Mouse (Mus musculus) adrenal gland, adult 2 months (tissue): ENCODE measurements around the gene Rpp14. TPM values are rescaled to one million over a fixed set of nuclear protein-coding genes. Genes with fewer than 3 reads are reported as not detected.
A peak's percentile ranks its signal among the peaks of the same experiment; 100 is the strongest.

Experiments
- DNase-seq: peaks from one replicate; pipeline ENCODE4 v3.0.0; 2021
- long read RNA-seq: library from polyadenylated mRNA; stranded (forward); transcript quantifications from one replicate; pipeline ENCODE4 v2.0.0, GENCODE M21; 2021
- polyA plus RNA-seq: library from polyadenylated mRNA; depleted of rRNA; stranded (reverse); fragments of >200 nt; gene quantifications from 2 replicates; pipeline ENCODE4 v1.2.3, GENCODE M21; 2012; rRNA removed
- total RNA-seq, 2 experiments: library from RNA; stranded (reverse); gene quantifications; 2 replicates each; pipeline ENCODE4 v1.2.3; 2021

Rpp14 gene
- total RNA-seq: 10 to 100 TPM; 38.8 to 39.0 TPM
- polyA plus RNA-seq: 4.3 and 6.4 TPM in 2 replicates
- long read RNA-seq, transcript Rpp14-201 (6 exons, 2,401 nt): major isoform, 36 of 42 reads
- long read RNA-seq, partial matches to known transcripts: 1 of 42 reads
- long read RNA-seq, other reads (novel, unspliced or antisense): 5 of 42 reads

- peak; percentile 95 for DNase-seq
Measured at GRCm38 (mm10) chr14:8080165-8080679, at the start of gene Rpp14. Gene Rpp14 (plus strand): TSS chr14:8080367.

- peak; percentile 75 for DNase-seq
Measured at GRCm38 (mm10) chr14:8030535-8030934, 49.6 kb upstream of the Rpp14 start.

- DNase-seq: peak; percentile 88
Measured at GRCm38 (mm10) chr14:8032087-8032944, 47.9 kb upstream of the Rpp14 start.

GRCm38 (mm10) chr14:8034561-8034960, 45.6 kb upstream of the Rpp14 start:
- DNase-seq: no peak

GRCm38 (mm10) chr14:8035951-8036350, 44.2 kb upstream of the Rpp14 start:
- DNase-seq: no peak

GRCm38 (mm10) chr14:8036406-8036805, 43.8 kb upstream of the Rpp14 start:
- DNase-seq: no peak

GRCm38 (mm10) chr14:8038150-8038549, 42.0 kb upstream of the Rpp14 start:
- DNase-seq: no peak

GRCm38 (mm10) chr14:8038791-8039448, 41.2 kb upstream of the Rpp14 start:
- DNase-seq: peak; percentile 92

- no peak for DNase-seq
Measured at GRCm38 (mm10) chr14:8040179-8040578, 40.0 kb upstream of the Rpp14 start.

GRCm38 (mm10) chr14:8040911-8041678, 39.1 kb upstream of the Rpp14 start:
- peak; percentile 26 for DNase-seq

- no peak for DNase-seq
Measured at GRCm38 (mm10) chr14:8042120-8042519, 38.0 kb upstream of the Rpp14 start.

GRCm38 (mm10) chr14:8042577-8042976, 37.6 kb upstream of the Rpp14 start:
- DNase-seq: no peak

GRCm38 (mm10) chr14:8044330-8044729, 35.8 kb upstream of the Rpp14 start:
- no peak for DNase-seq

- no peak for DNase-seq
Measured at GRCm38 (mm10) chr14:8044786-8045185, 35.4 kb upstream of the Rpp14 start.

- DNase-seq: no peak
Measured at GRCm38 (mm10) chr14:8045187-8045846, 34.9 kb upstream of the Rpp14 start.

GRCm38 (mm10) chr14:8046839-8047238, 33.3 kb upstream of the Rpp14 start:
- DNase-seq: no peak

- DNase-seq: no peak
Measured at GRCm38 (mm10) chr14:8049334-8049733, 30.8 kb upstream of the Rpp14 start.

- no peak for DNase-seq
Measured at GRCm38 (mm10) chr14:8051869-8052268, 28.3 kb upstream of the Rpp14 start.

- no peak for DNase-seq
Measured at GRCm38 (mm10) chr14:8052661-8053060, 27.5 kb upstream of the Rpp14 start.

- no peak for DNase-seq
Measured at GRCm38 (mm10) chr14:8054310-8055102, 25.7 kb upstream of the Rpp14 start.

- DNase-seq: no peak
Measured at GRCm38 (mm10) chr14:8056076-8056475, 24.1 kb upstream of the Rpp14 start.
